Mouse (Mus musculus) cerebellum, adult (tissue): Measurements from ENCODE around the gene Nop53.
A peak's percentile ranks its signal among the peaks of the same experiment; 100 is the strongest.

Experiments
- ATAC-seq: cut with Nextera tagmentation; 2 replicates; pipeline ENCODE4 v1.9.2; 2017; ENCODE audit warnings: mild to moderate bottlenecking, moderate library complexity, mixed read lengths; ENCODE audit not compliant: insufficient number of reproducible peaks, low FRiP score, low TSS enrichment

Nop53 gene

GRCm38 (mm10) chr7:15961239-15961638, 15.4 kb upstream of the Nop53 start:
- no peak for ATAC-seq

- ATAC-seq = no peak
Observed at GRCm38 (mm10) chr7:15960691-15961090, 14.8 kb upstream of the Nop53 start.

GRCm38 (mm10) chr7:15956143-15956542, 10.3 kb upstream of the Nop53 start:
- no peak for ATAC-seq

- ATAC-seq = no peak
Observed at GRCm38 (mm10) chr7:15955509-15955908, 9.6 kb upstream of the Nop53 start.

GRCm38 (mm10) chr7:15954978-15955443, 9.1 kb upstream of the Nop53 start:
- ATAC-seq = no peak

GRCm38 (mm10) chr7:15954436-15954835, 8.6 kb upstream of the Nop53 start:
- no peak for ATAC-seq

GRCm38 (mm10) chr7:15953307-15954074, 7.6 kb upstream of the Nop53 start:
- ATAC-seq = no peak

GRCm38 (mm10) chr7:15952416-15952815, 6.5 kb upstream of the Nop53 start:
- no peak for ATAC-seq

GRCm38 (mm10) chr7:15950008-15950407, 4.1 kb upstream of the Nop53 start:
- ATAC-seq = no peak

- no peak for ATAC-seq
Observed at GRCm38 (mm10) chr7:15949216-15949790, 3.4 kb upstream of the Nop53 start.

- peak; percentile 61 for ATAC-seq
Observed at GRCm38 (mm10) chr7:15948381-15948941, 2.6 kb upstream of the Nop53 start.

- ATAC-seq = no peak
Observed at GRCm38 (mm10) chr7:15947653-15948260, 1.9 kb upstream of the Nop53 start.

- ATAC-seq = no peak
Observed at GRCm38 (mm10) chr7:15945211-15945610, 663 bp downstream of the Nop53 start.

GRCm38 (mm10) chr7:15944311-15944710, 1.6 kb downstream of the Nop53 start:
- no peak for ATAC-seq

- no peak for ATAC-seq
Observed at GRCm38 (mm10) chr7:15938621-15939020, 7.3 kb downstream of the Nop53 start.

- ATAC-seq = no peak
Observed at GRCm38 (mm10) chr7:15937491-15937890, 8.4 kb downstream of the Nop53 start.

- no peak for ATAC-seq
Observed at GRCm38 (mm10) chr7:15933437-15934359, 12.2 kb downstream of the Nop53 start.

- ATAC-seq = no peak
Observed at GRCm38 (mm10) chr7:15931635-15932034, 14.2 kb downstream of the Nop53 start.

- ATAC-seq = no peak
Observed at GRCm38 (mm10) chr7:15930543-15930942, 15.3 kb downstream of the Nop53 start.

- no peak for ATAC-seq
Observed at GRCm38 (mm10) chr7:15929910-15930309, 16.0 kb downstream of the Nop53 start.
